Mouse (Mus musculus) ovary, postnatal 14 days (tissue): Measurements from ENCODE around the gene Plekhg1.
A peak's percentile ranks its signal among the peaks of the same experiment; 100 is the strongest.

Experiments
- DNase-seq: peaks from one replicate; pipeline ENCODE4 v3.0.0; 2022; ENCODE audit warnings: low spot score

The Plekhg1 gene

DNA sequence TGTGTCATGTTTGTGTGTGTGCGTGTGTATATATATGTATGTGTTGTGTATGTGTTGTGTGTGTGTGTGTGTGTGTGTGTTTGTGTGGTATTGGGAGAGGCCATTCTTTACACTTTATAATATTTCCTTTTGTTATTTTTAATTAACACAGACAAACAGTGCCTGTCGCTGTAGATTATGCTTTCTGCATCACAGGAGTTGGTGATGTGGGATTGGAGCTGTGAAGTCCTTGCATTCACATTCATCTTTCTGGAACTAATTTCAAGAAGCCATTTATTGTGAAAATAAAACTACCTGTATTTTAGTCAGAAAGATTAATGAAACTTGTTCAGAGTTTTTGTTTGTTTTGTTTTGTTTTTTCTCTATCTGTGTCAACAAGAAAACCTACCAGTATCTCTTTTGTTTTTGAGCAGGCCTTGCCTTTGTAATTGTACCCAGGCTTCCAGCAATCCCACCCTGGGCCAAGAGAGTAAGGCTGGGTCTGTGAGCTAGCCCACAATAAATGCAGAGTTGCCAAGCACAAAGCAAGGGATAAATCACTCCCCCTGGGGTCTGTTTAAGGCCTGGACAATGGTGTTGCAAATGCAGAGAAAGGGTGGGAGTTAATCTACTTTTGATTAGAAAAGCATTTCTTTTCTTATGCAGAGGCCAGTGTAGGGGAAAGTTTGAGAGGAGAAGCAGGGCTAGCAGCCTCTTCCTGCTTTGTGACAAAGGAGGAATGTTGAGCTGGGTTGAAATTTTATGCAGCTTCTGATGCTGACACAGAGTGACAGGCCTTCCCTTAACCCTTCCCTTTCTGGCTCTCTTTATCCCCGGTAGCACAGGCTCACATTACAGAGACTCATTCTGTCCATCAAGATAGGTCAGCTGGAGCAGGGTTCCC, 151.5 kb downstream of the Plekhg1 start:
- DNase-seq: no peak

DNA sequence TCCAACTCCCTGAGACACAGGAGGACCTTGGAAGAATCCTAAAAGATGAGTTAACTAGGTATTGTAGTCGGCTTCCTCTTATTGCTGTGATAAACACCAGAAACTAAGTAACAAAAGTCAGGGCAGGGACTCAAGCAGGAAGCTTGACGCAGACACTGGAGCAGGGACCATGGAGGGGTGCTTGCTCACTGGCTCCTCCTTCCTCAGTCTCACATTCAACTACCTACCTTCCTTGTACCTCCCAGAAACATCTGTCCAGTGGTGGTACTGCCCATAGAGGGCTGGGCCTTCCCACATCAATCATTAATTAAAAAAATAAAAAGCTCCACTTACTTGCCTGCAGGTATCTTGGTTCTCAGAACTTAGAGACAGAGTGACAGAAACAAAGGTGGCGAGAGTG, 152.2 kb downstream of the Plekhg1 start:
- DNase-seq: no peak

DNA sequence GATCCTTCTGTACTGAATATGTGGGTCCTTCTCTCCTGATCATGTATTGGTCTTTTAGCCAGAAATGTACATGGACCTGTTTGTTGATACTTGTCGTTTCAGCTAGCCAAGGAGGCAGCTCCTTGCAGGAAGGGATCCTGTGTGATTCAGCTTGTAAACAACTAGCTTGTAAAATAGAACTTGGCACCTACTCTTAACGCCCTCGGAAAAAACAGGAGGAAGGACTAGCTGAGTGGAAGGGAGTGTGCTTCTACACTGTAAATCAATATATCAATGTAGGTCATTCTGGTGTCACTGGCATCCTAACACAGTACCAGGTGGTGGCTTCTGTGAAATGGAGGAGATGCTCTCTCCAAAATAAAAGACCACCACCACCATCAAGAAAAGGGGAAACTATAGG, 157.9 kb downstream of the Plekhg1 start:
- no peak for DNase-seq

- no peak for DNase-seq
Measured at GRCm38 (mm10) chr10:3900416-3900956, 160.3 kb downstream of the Plekhg1 start.

DNA sequence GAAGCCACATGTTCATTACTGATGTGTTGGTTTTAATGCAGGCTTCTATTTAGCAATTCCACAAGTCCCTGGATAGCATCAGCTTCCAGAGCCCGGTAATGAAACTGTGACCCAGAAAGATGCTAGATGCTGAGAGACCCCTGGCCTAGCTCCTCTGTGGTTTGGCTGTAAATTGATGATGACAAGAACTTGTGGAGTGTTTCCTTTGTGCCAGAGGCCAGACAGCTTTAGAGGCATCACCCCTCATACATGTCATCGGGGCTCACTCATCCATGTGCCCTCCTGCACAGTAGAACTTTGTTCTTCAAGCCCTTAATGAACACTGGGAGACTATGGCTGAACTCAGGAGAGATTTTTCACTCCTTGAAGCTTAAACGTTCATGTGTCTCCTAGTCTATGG, 165.6 kb downstream of the Plekhg1 start:
- no peak for DNase-seq

- DNase-seq: no peak
Measured at GRCm38 (mm10) chr10:3914104-3914503, 173.9 kb downstream of the Plekhg1 start.

- DNase-seq: no peak
Measured at GRCm38 (mm10) chr10:3920368-3921152, 180.4 kb downstream of the Plekhg1 start.

DNA sequence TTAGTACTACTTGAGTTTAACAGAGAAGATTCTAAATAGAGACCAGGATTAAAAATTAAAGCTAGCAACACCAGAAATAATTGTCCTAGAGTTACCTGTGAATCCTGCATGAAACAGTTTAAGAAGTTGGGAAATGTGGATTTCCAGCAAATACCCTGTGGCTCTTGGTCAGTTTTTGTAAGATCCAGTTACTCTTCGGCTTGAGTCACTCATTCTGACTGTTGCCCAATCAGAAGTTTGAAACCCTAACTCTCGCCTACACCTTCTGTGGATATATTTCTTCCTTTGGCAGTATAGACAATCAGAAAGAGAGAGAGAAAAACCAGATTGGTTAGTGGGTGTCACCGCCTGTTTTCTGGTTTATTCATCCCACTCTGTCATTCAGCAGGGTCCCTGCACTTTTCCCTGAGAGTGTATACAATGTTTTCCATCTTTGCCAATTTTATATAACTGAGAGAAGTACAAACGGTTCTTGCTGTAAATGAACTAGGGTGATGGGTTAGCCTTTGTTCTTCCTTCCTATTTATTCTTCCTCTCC, 187.9 kb downstream of the Plekhg1 start:
- no peak for DNase-seq

DNA sequence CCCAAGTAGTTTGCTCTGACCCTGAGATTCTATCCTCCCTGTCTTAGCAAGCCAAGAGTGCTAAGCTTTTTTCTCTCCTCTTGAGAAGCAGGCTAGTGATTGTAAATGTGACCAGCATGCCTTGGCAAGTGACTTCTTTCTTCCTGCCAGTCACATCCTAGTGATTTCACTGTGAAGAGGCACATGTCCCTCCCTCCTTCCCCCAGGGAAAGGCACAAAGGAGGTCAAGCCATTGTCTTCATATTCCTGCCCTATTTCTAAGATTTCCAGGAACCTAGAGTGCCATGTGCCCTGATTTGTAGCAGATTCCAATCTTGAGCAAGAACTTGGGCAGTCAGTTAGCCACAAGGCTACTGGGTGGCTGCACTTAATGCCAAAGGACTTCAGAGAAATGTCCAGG, 191.7 kb downstream of the Plekhg1 start:
- no peak for DNase-seq

DNA sequence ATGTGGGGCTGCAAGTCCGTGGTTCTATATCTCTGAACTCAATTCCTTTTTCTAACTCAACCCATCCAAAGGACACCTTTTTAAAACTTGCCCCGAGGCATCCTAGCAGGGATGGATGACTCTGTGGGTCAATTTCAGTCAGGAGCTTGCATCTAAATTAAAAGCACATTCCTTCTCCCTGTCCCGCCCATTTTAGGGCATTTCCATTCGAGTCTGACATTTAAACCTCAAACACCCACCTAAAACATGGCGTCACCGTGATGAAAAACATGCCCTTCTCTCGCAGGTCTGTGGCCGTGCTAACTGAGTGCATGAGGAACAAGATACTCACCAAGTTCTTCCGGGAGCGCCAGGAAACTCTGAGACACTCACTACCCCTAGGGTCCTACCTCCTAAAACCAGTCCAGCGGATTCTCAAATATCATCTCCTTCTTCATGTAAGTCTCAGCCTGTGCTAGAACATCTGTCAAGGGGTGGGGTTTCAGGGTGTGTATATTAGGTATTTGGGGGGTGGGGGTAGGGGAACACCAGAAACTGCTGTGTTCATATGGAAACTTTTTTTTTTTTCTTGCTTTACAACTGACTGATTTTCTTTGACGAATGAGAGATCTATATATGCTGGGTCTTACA, 193.3 kb downstream of the Plekhg1 start:
- DNase-seq: no peak

GRCm38 (mm10) chr10:3936864-3937263, 196.7 kb downstream of the Plekhg1 start:
- no peak for DNase-seq

GRCm38 (mm10) chr10:3939895-3940595, 199.9 kb downstream of the Plekhg1 start:
- no peak for DNase-seq

DNA sequence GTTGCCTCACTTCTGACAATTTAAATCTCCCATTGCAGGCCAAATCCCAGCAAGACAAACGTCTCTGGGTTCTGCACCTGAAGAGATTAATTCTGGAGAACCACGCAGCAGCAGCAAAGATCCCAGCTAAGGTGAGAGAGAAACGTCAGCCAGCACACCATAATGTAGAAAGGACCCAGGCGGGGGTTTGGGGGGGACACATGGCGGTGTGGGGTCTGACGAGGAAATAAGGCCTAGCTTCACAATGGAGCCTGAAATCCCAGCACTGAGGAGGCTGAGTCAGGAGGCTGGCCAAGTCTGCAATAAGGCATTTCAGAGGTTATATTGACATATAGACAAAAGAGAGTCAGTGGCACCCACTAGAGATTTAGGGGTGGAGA, 200.4 kb downstream of the Plekhg1 start:
- no peak for DNase-seq

DNA sequence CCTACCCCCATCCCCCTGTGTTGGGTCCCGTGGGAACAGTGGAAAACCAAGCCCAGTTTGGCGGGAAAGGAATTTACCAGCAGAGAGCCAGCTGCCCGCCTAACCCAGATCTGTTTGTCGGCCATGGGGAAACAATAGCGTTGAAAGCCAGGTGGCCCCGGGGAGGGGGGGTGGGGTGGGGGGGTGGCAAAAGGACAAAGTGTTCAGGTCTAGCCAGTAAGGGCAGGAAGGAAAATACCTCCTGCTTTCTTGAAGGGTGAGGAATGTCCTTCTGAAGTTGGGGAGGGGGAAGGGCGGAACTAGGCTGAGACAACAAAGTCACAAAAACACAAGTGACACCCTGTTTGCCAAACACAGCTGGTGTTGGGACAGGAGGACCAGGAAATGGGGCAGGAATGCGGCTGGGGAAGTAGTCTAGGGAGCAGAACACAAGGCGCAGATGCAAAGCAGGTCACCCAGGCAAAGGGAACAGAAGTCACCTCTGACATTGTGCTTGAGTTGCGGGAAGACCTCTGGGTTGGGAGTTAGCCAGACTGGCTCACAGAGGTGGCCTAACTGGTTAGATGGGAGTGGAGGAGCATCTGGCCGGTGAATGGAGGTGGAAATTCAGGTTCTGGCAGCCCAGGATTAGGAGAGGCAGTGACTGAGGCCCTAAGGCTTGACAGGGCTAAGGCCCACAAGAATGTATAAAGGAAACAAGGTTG, 201.0 kb downstream of the Plekhg1 start:
- DNase-seq: peak; percentile 46

DNA sequence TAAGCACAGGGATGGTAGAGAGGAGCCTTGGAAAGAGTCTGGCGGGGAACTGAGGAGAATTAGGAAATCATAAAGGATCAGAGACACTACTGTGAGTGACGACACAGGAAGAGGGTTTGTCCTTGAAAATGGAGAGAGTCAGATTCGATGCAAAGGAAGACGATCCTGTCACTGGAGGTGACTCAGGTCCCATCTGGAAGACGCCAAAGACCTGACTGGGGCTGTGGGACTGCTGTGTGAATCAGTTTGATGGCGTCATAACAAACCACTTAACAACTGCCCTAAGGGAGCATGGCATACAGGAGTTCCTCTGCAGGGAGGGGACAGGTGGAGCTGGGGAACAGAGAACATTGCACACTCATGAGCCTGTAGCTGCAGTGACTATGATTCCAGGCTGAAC, 202.1 kb downstream of the Plekhg1 start:
- no peak for DNase-seq

DNA sequence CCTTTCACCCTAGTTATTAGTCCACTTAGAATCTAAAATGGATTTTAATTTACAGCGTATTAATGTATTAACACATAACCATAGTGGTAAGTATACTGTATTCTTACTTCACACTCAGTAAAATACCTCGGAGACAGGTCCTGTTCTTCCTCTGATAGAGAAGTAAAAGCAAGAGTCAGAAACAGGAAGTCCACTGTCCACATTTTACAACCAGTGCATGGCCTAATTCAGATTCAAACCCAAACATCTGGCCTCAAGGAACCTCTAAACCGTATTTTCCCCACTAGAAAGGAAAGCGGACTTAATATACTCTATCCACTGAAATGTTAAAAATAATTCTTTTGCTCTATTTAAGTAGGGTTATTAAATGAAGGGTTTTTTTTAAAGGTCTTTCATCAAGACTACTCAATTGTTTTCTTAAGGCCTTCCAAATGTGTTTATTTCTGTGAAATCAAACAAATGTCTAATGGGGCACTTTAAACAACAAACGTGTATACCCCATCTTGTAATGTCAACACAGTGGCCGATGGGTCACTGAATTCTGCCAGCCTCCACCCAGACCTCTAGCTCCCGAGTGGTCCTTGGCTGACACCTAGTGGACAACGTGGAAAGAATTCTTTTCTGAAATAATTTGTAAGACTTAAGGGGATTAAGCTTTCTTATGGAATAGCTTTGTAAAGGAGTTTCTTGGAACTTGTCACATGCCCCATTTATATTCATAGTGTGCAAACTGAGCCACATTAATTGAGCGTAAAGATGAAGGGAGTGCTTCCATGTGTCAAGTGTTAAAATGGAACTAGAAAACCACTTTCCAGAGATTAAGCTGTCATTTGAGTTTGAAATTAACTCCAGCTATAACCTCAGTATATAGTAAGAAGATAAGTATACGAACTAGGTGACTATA, 203.6 kb downstream of the Plekhg1 start:
- DNase-seq: peak; percentile 72

- no peak for DNase-seq
Measured at GRCm38 (mm10) chr10:3946871-3947270, 206.7 kb downstream of the Plekhg1 start.

GRCm38 (mm10) chr10:3947346-3947745, 207.2 kb downstream of the Plekhg1 start:
- DNase-seq: no peak

- no peak for DNase-seq
Measured at GRCm38 (mm10) chr10:3949306-3949705, 209.1 kb downstream of the Plekhg1 start.

DNA sequence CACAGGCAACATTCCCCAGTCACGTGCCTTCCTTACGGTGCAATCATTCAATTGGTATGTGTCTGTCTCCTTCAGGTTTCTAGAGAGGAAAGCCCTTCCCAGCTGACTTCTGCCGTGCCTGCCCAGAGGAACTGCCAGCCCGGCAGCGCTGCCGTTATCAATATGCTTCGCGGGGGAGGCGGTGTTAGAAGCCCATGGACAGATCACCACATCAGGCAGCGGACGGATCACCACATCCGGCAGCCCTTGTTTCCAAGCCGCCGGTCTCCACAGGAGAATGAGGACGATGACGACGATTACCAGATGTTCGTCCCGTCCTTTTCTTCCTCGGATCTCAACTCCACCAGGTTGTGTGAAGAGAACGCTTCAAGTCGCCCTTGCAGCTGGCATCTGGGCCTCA, 216.3 kb downstream of the Plekhg1 start:
- no peak for DNase-seq
